Mouse (Mus musculus) stomach, embryonic 16.5 days (tissue): Measurements from ENCODE around the gene Pld1. TPM values are rescaled to one million over a fixed set of nuclear protein-coding genes. Genes with fewer than 3 reads are reported as not detected.

Source experiments
- ATAC-seq: fragments of 200-750 bp; cut with Nextera tagmentation; 2 replicates; pipeline ENCODE4 v1.8.0; 2017; ENCODE audit warnings: moderate number of reproducible peaks, moderate TSS enrichment; ENCODE audit not compliant: insufficient read depth, low FRiP score
- H3K27ac ChIP-seq: fragments of 300-500 bp; sonication (generic); 2 replicates; pipeline ENCODE4 v1.5.1; 2014; ENCODE audit warnings: low read length
- H3K27me3 ChIP-seq: fragments of 300-500 bp; sonication (generic); 2 replicates; pipeline ENCODE4 v1.6.1; 2014; ENCODE audit warnings: low read length, control low read depth, mixed read lengths; ENCODE audit not compliant: control insufficient read depth, insufficient read depth
- H3K36me3 ChIP-seq: fragments of 300-500 bp; sonication (generic); 2 replicates; pipeline ENCODE4 v1.6.1; 2014; ENCODE audit warnings: low read length; ENCODE audit not compliant: control insufficient read depth, insufficient read depth
- H3K4me1 ChIP-seq: fragments of 300-500 bp; sonication (generic); 2 replicates; pipeline ENCODE4 v1.6.1; 2014; ENCODE audit warnings: low read length, control low read depth, mixed read lengths; ENCODE audit not compliant: control insufficient read depth, insufficient read depth
- H3K4me2 ChIP-seq: fragments of 300-500 bp; sonication (generic); 2 replicates; pipeline ENCODE4 v1.6.1; 2014; ENCODE audit warnings: low read depth, low read length, mixed read lengths
- H3K4me3 ChIP-seq: fragments of 300-500 bp; sonication (generic); replicated peaks from 2 replicates; pipeline ENCODE4 v1.5.1; 2014; ENCODE audit warnings: mild to moderate bottlenecking, low read length
- H3K9ac ChIP-seq: fragments of 300-500 bp; sonication (generic); 2 replicates; pipeline ENCODE4 v1.6.1; 2014; ENCODE audit warnings: low read length
- H3K9me3 ChIP-seq: fragments of 300-500 bp; sonication (generic); replicated peaks from 2 replicates; pipeline ENCODE4 v1.6.1; 2016; ENCODE audit warnings: low read length, control low read depth; ENCODE audit not compliant: control insufficient read depth
- WGBS: fragments of 180-500 bp; shearing (Covaris S2); extraction: QIAGEN DNeasy Blood & Tissue Kit; methylation state at CpG from one replicate; pipeline ENCODE4 v1.1.7; 2014; 5-methylcytosine and 5-hydroxymethylcytosine counted together
- polyA plus RNA-seq: library from polyadenylated mRNA; unstranded; fragments of >200 nt; fragmentation: Nextera tagmentation; extraction: Ambion mirVana; gene quantifications from 2 replicates; pipeline ENCODE4 v1.2.1, GENCODE M21; 2015

Pld1 gene
- 11.4 TPM in 2 replicates for polyA plus RNA-seq

GRCm38 (mm10) chr3:27938381-27939323 is at the start of gene Pld1:
Pld1 (plus strand) TSS chr3:27938695.
- peak within 1 kb of the TSS; percentile 87 for H3K9ac ChIP-seq
- no peaks in the 10 kb centered on the region for H3K27me3 ChIP-seq
- peak within 1 kb of the TSS; percentile 96 for H3K4me2 ChIP-seq
- peaks cover 3% of the 10 kb centered on the region; the same call in 1 of the 2 replicates for H3K4me1 ChIP-seq
- H3K27ac ChIP-seq = peak within 1 kb of the TSS; percentile 90
- peak; percentile 92 for ATAC-seq
- WGBS = under 1% methylated on average over 68 of the region's 68 CpGs
- H3K36me3 ChIP-seq = no peaks in the 10 kb centered on the region
- no peaks in the 10 kb centered on the region for H3K9me3 ChIP-seq
- H3K4me3 ChIP-seq = peak within 1 kb of the TSS; percentile 81

GRCm38 (mm10) chr3:27896318-27896892 is 42.1 kb upstream of the Pld1 start, which contains the start of gene Tmem212:
Tmem212 (minus strand) TSS chr3:27896368.
- Histone ChIP-seq H3K4me2 (no peak within 1 kb of the TSS), H3K9ac (no peak within 1 kb of the TSS), H3K4me3 (no peak within 1 kb of the TSS), H3K27me3 (no peaks in the 10 kb centered on the region), H3K9me3 (no peaks in the 10 kb centered on the region), H3K4me1 (peaks cover 15% of the 10 kb centered on the region), H3K27ac (0 out of 2 replicates have a peak within 1 kb of the TSS, but pooled peaks have one; percentile 16), H3K36me3 (no peaks in the 10 kb centered on the region)
- no peak for ATAC-seq
- WGBS = 55% methylated on average over 8 of the region's 8 CpGs

GRCm38 (mm10) chr3:27898178-27898577 is 40.3 kb upstream of the Pld1 start:
- ATAC-seq = no peak
- no peaks in the 10 kb centered on the region for H3K27me3 ChIP-seq
- no peak overlapping the region for H3K9ac ChIP-seq
- H3K4me1 ChIP-seq = peaks cover 15% of the 10 kb centered on the region
- peak overlapping the region; percentile 75; the same call in 1 of the 2 replicates for H3K27ac ChIP-seq
- WGBS = 67% methylated on average over 10 of the region's 10 CpGs
- H3K4me2 ChIP-seq = no peak overlapping the region
- no peak overlapping the region for H3K4me3 ChIP-seq
- no peaks in the 10 kb centered on the region for H3K36me3 ChIP-seq
- no peaks in the 10 kb centered on the region for H3K9me3 ChIP-seq

GRCm38 (mm10) chr3:27899012-27899726 is 39.3 kb upstream of the Pld1 start:
- Histone ChIP-seq H3K9me3 (no peaks in the 10 kb centered on the region), H3K4me1 (peaks cover 19% of the 10 kb centered on the region), H3K4me3 (no peak overlapping the region), H3K9ac (0 out of 2 replicates have a peak overlapping the region, but pooled peaks have one; percentile 23), H3K4me2 (no peak overlapping the region), H3K36me3 (no peaks in the 10 kb centered on the region), H3K27me3 (no peaks in the 10 kb centered on the region), H3K27ac (peak overlapping the region; percentile 75)
- no peak for ATAC-seq
- WGBS = 31% methylated on average over 13 of the region's 13 CpGs

- 86% methylated on average over 6 of the region's 6 CpGs for WGBS
- H3K4me2 ChIP-seq = no peak overlapping the region
Measured at GRCm38 (mm10) chr3:27901846-27902245, 36.6 kb upstream of the Pld1 start.

GRCm38 (mm10) chr3:27904659-27905330 is 33.7 kb upstream of the Pld1 start:
- peak overlapping the region; percentile 78 for H3K27ac ChIP-seq
- H3K4me3 ChIP-seq = no peak overlapping the region; the same call in 1 of the 2 replicates
- H3K4me1 ChIP-seq = peaks cover 17% of the 10 kb centered on the region
- peak overlapping the region; percentile 26 for H3K9ac ChIP-seq
- 26% methylated on average over 13 of the region's 13 CpGs for WGBS
- 0 out of 2 replicates have a peak, but pooled peaks cover 8% of the 10 kb centered on the region for H3K9me3 ChIP-seq
- no peaks in the 10 kb centered on the region for H3K36me3 ChIP-seq
- no peaks in the 10 kb centered on the region for H3K27me3 ChIP-seq
- peak overlapping the region; percentile 29; the same call in 1 of the 2 replicates for H3K4me2 ChIP-seq
- peak; percentile 83 for ATAC-seq

More at GRCm38 (mm10) chr3:27901846-27902245, 36.6 kb upstream of the Pld1 start:
- Histone ChIP-seq H3K9me3 (no peaks in the 10 kb centered on the region), H3K4me1 (peaks cover 27% of the 10 kb centered on the region), H3K36me3 (no peaks in the 10 kb centered on the region), H3K27me3 (no peaks in the 10 kb centered on the region), H3K27ac (no peak overlapping the region), H3K4me3 (no peak overlapping the region), H3K9ac (no peak overlapping the region)
- ATAC-seq = no peak

- peak; percentile 38; the same call in 1 of the 2 replicates for ATAC-seq
- Histone ChIP-seq H3K27ac (no peak overlapping the region), H3K4me3 (no peak overlapping the region), H3K27me3 (no peaks in the 10 kb centered on the region), H3K36me3 (no peaks in the 10 kb centered on the region), H3K9ac (no peak overlapping the region), H3K9me3 (0 out of 2 replicates have a peak, but pooled peaks cover 8% of the 10 kb centered on the region), H3K4me2 (no peak overlapping the region), H3K4me1 (peaks cover 16% of the 10 kb centered on the region)
- WGBS = 78% methylated on average over 7 of the region's 7 CpGs
Measured at GRCm38 (mm10) chr3:27906647-27907209, 31.8 kb upstream of the Pld1 start.

GRCm38 (mm10) chr3:27907301-27907700 is 31.2 kb upstream of the Pld1 start:
- no peak for ATAC-seq
- no peak overlapping the region for H3K27ac ChIP-seq
- peaks cover 16% of the 10 kb centered on the region for H3K4me1 ChIP-seq
- H3K9ac ChIP-seq = no peak overlapping the region
- no peaks in the 10 kb centered on the region for H3K27me3 ChIP-seq
- H3K4me3 ChIP-seq = no peak overlapping the region
- no peak overlapping the region for H3K4me2 ChIP-seq
- 54% methylated on average over 2 of the region's 2 CpGs for WGBS
- H3K9me3 ChIP-seq = 0 out of 2 replicates have a peak, but pooled peaks cover 8% of the 10 kb centered on the region
- no peaks in the 10 kb centered on the region for H3K36me3 ChIP-seq
